Mouse (Mus musculus) spleen, adult 2 months (tissue): ENCODE data around the gene Cyp2w1. TPM values are rescaled to one million over a fixed set of nuclear protein-coding genes. Genes with fewer than 3 reads are reported as not detected.

Source experiments
- DNase-seq, 2 experiments: peaks; one replicate each; pipeline versions ENCODE4 v3.0.0 to v3.0.0-alpha.2; 2012 to 2021; ENCODE audit warnings: low spot score in 2 of 2, low read depth in 1 of 2
- H3K27ac ChIP-seq: fragments of 200-500 bp; 2 replicates; pipeline ENCODE4 v1.5.1; 2012; ENCODE audit warnings: low read length, inconsistent platforms; ENCODE audit not compliant: insufficient read depth
- H3K27me3 ChIP-seq: fragments of 200-500 bp; 2 replicates; pipeline ENCODE4 v1.6.1; 2012; ENCODE audit warnings: mild to moderate bottlenecking, moderate library complexity, low read length, inconsistent platforms; ENCODE audit not compliant: control insufficient read depth, insufficient read depth
- H3K36me3 ChIP-seq: fragments of 200-500 bp; 2 replicates; pipeline ENCODE4 v1.6.1; 2012; ENCODE audit warnings: mild to moderate bottlenecking, low read length, inconsistent platforms; ENCODE audit not compliant: control insufficient read depth, insufficient read depth
- H3K4me1 ChIP-seq: fragments of 200-500 bp; 2 replicates; pipeline ENCODE4 v1.6.1; 2011; ENCODE audit warnings: inconsistent platforms; ENCODE audit not compliant: control insufficient read depth, insufficient read depth, insufficient read length
- H3K4me3 ChIP-seq: fragments of 200-500 bp; 2 replicates; pipeline ENCODE4 v1.5.1; 2011; ENCODE audit warnings: mild to moderate bottlenecking, inconsistent platforms; ENCODE audit not compliant: insufficient read depth, insufficient read length; ENCODE audit errors: extremely low read depth
- CTCF ChIP-seq: fragments of 200-500 bp; IDR thresholded peaks from 2 replicates; pipeline ENCODE4 v1.5.1; 2011; ENCODE audit warnings: mild to moderate bottlenecking, inconsistent platforms; ENCODE audit not compliant: insufficient read depth, insufficient read length, insufficient replicate concordance; ENCODE audit errors: extremely low read depth
- POLR2A ChIP-seq: fragments of 200-500 bp; IDR thresholded peaks from 2 replicates; pipeline ENCODE4 v1.6.1; 2011; ENCODE audit warnings: low read depth, low read length, inconsistent platforms
- WGBS: fragments of 180-500 bp; shearing (Covaris S2); methylation state at CpG from one replicate; pipeline ENCODE4 v1.1.7; 2018; 5-methylcytosine and 5-hydroxymethylcytosine counted together
- polyA plus RNA-seq: library from polyadenylated mRNA; depleted of rRNA; stranded (reverse); fragments of >200 nt; gene quantifications from 2 replicates; pipeline ENCODE4 v1.2.3, GENCODE M21; 2012

Gene Cyp2w1
- polyA plus RNA-seq, 1 experiment = not detected

GRCm38 (mm10) chr5:139324691-139325394 is 27.6 kb upstream of the Cyp2w1 start:
- H3K4me3 ChIP-seq = peak overlapping the region; percentile 69; the same call in 1 of the 2 replicates
- H3K4me1 ChIP-seq = peaks cover 2% of the 10 kb centered on the region; the same call in 1 of the 2 replicates
- TF ChIP-seq POLR2A (no peak), CTCF (no peak)
- H3K36me3 ChIP-seq = no peaks in the 10 kb centered on the region
- peak overlapping the region; percentile 50 for H3K27ac ChIP-seq
- H3K27me3 ChIP-seq = no peaks in the 10 kb centered on the region
- DNase-seq = peak in 1 of 2 experiments; percentile 62
- WGBS = 2% methylated on average over 55 of the region's 62 CpGs

- H3K4me3 ChIP-seq = peak within 1 kb of the TSS; percentile 69; the same call in 1 of the 2 replicates
- DNase-seq = peak in 1 of 2 experiments; percentile 70
- H3K27ac ChIP-seq = peak within 1 kb of the TSS; percentile 50
- no peaks in the 10 kb centered on the region for H3K27me3 ChIP-seq
- 6% methylated on average over 58 of the region's 61 CpGs for WGBS
- no peaks in the 10 kb centered on the region for H3K36me3 ChIP-seq
- peaks cover 2% of the 10 kb centered on the region; the same call in 1 of the 2 replicates for H3K4me1 ChIP-seq
- TF ChIP-seq POLR2A = no peak
- TF ChIP-seq CTCF = peak; percentile 70
These were observed 26.9 kb upstream of the Cyp2w1 start, which contains the start of gene Adap1 for GRCm38 (mm10) chr5:139325395-139325966. TSS of gene Adap1 (minus strand) at chr5:139325622.

DNA sequence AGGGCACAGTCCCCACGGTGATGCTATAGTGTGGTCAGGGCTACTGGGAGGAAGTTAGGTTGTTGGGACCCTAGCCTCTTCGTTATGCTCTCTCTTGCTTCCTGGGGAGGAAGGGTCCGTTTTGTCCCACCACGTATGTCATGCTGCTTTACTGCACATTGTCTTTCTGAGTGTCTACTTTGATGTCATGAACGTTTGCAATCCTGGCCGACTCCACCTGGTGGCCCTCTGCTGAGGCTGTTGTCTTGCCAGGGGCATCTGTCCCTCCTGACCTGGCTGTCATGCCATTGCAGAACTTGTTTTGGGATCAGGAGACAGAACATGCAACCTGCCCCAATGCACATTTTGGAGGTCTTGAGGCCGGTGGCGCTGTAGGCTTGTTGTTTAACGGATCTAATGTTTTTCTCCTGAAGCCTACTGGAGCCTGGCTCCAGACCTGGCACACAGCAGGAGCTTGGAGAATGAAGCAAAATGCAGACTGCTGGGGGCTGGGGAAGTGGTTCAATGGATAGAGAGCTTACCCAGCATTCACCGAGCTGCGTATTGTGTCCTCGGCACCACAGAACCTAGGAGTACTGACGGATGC is 26.2 kb upstream of the Cyp2w1 start:
- no peak overlapping the region for H3K4me3 ChIP-seq
- WGBS = 64% methylated on average over 13 of the region's 13 CpGs
- no peak overlapping the region for H3K27ac ChIP-seq
- no peaks in the 10 kb centered on the region for H3K36me3 ChIP-seq
- peaks cover 2% of the 10 kb centered on the region; the same call in 1 of the 2 replicates for H3K4me1 ChIP-seq
- TF ChIP-seq POLR2A (no peak), CTCF (no peak)
- DNase-seq = no peak
- no peaks in the 10 kb centered on the region for H3K27me3 ChIP-seq

DNA sequence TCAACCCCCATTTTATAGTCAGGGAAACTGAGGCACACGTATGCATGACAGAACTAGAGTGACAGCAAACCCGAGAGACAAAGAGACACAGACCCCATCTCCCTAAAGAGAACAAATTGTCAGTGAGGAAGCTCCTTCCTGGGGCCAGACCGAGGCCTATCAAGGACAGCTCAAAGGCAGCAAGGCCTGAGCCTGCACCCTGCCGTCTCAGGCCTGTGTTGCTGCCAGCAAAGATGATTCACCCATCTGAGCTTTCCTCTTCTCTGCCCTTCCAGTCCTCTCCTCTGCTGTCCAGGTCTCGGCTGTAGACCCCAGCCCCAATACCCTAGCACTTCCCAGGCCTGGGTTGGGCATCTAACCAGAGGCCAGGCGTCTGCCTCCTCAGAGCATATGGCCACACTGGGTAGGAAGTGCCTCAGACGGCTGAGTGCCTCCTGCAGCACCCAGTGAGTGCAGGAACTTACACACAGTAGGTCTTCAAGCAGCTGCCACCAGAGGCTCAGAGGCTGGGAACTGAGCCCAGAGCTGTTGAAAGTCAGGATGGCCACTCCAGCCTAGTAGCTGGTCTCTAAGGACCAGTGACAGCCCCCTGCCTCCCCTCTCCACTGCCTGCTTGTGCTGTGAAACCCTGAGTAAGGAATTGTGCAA is 25.3 kb upstream of the Cyp2w1 start:
- no peak for DNase-seq
- WGBS = 85% methylated on average over 7 of the region's 7 CpGs
- H3K27me3 ChIP-seq = no peaks in the 10 kb centered on the region
- no peak overlapping the region for H3K4me3 ChIP-seq
- TF ChIP-seq CTCF (no peak), POLR2A (no peak)
- H3K4me1 ChIP-seq = peaks cover 2% of the 10 kb centered on the region; the same call in 1 of the 2 replicates
- no peaks in the 10 kb centered on the region for H3K36me3 ChIP-seq
- H3K27ac ChIP-seq = no peak overlapping the region

GRCm38 (mm10) chr5:139327634-139328020 is 24.8 kb upstream of the Cyp2w1 start:
- DNase-seq = no peak
- Histone ChIP-seq H3K36me3 (no peaks in the 10 kb centered on the region), H3K27ac (no peak overlapping the region), H3K27me3 (no peaks in the 10 kb centered on the region), H3K4me3 (no peak overlapping the region), H3K4me1 (peaks cover 2% of the 10 kb centered on the region; the same call in 1 of the 2 replicates)
- TF ChIP-seq CTCF (no peak), POLR2A (no peak)
- WGBS = 58% methylated on average over 7 of the region's 7 CpGs

GRCm38 (mm10) chr5:139330766-139331165 is 21.7 kb upstream of the Cyp2w1 start:
- Histone ChIP-seq H3K4me1 (no peaks in the 10 kb centered on the region), H3K27ac (no peak overlapping the region), H3K27me3 (no peaks in the 10 kb centered on the region), H3K4me3 (no peak overlapping the region), H3K36me3 (no peaks in the 10 kb centered on the region)
- no peak for TF ChIP-seq CTCF
- no peak for TF ChIP-seq POLR2A
- WGBS = 79% methylated on average over 7 of the region's 7 CpGs
- no peak for DNase-seq
